Mouse (Mus musculus): ENCODE measurements around the gene Npb.

GRCm38 (mm10) chr11:120634810-120635209 is 26.5 kb downstream of the Npb start:
- TF ChIP-seq CHD1 (IDR thresholded peaks at IDR 0.05; ENCODE audit: low read depth, low read length) (no peak), NRF1 (IDR thresholded peaks at IDR 0.05; ENCODE audit: insufficient read depth, low read depth, low read length, poor library complexity, severe bottlenecking) (no peak), POLR2A (IDR thresholded peaks at IDR 0.05; ENCODE audit: control insufficient read depth in 1 of 2, insufficient read depth in 1 of 2, low read depth in 1 of 2, low read length in 2 of 2, poor library complexity in 1 of 2) (no peak), RAD21 (IDR thresholded peaks at IDR 0.05; ENCODE audit: low read depth, low read length) (no peak), CTCF (IDR thresholded peaks at IDR 0.05 in 2 of 3, conservative IDR thresholded peaks at IDR 0.05 in 1 of 3; ENCODE audit: control insufficient read depth in 1 of 3, insufficient read depth in 1 of 3, low read depth in 2 of 3, low read length in 3 of 3, poor library complexity in 1 of 3, severe bottlenecking in 1 of 3) (no peak)

All from MEL (cell line).